Mouse (Mus musculus) layer of hippocampus, adult 18-20 months (tissue): ENCODE results near the gene Sh3tc1. TPM values are rescaled to one million over a fixed set of nuclear protein-coding genes. Genes with fewer than 3 reads are reported as not detected.

Experiments
- total RNA-seq, 2 experiments: library from RNA; stranded (reverse); gene quantifications; 2 replicates each; pipeline ENCODE4 v1.2.3; 2021

Gene Sh3tc1
- total RNA-seq, 2 experiments from 2014 or later: 1.5 to 2.6 TPM

Other genes starting within 250 kb of the Sh3tc1 start
- under 1 TPM in 1 of 2 experiments, not detected in 1; 0.41 TPM for gene Cpz, start 214.3 kb downstream of the Sh3tc1 start, total RNA-seq
- gene Trmt44, start 164.9 kb downstream of the Sh3tc1 start, total RNA-seq: 1 to 10 TPM; 7.6 to 8.5 TPM
- gene Acox3, start 156.9 kb downstream of the Sh3tc1 start, total RNA-seq: 10 to 100 TPM; 26.5 to 29.4 TPM
- 1 to 10 TPM; 7.5 to 7.7 TPM for gene Htra3, start 60.2 kb downstream of the Sh3tc1 start, total RNA-seq
- gene Ablim2, start 17.9 kb upstream of the Sh3tc1 start, total RNA-seq: 100 to 1,000 TPM; 131 to 142 TPM
- 10 to 100 TPM; 23.1 to 29.1 TPM for gene Afap1, start 153.3 kb upstream of the Sh3tc1 start, total RNA-seq